Mouse (Mus musculus): Measurements from ENCODE around the gene Nop9. TPM values are rescaled to one million over a fixed set of nuclear protein-coding genes. Genes with fewer than 3 reads are reported as not detected.
A peak's percentile ranks its signal among the peaks of the same experiment; 100 is the strongest.

Gene Nop9
- polyA plus RNA-seq, 1 experiment from 2014 or later, result 44.1 TPM

GRCm38 (mm10) chr14:55716884-55717283 is 28.6 kb upstream of the Nop9 start:
- peaks cover 7% of the 10 kb centered on the region; the same call in 1 of the 2 replicates for H3K4me1 ChIP-seq
- peaks cover 23% of the 10 kb centered on the region for H3K27me3 ChIP-seq
- WGBS, result 83% methylated on average over 8 of the region's 8 CpGs
- H3K9me3 ChIP-seq, result no peaks in the 10 kb centered on the region
- ATAC-seq (ENCODE audit: low FRiP score, low read depth), result no peak
- H3K4me2 ChIP-seq (replicated peaks), result no peak overlapping the region
- no peak overlapping the region for H3K4me3 ChIP-seq
- peaks cover 30% of the 10 kb centered on the region for H3K36me3 ChIP-seq
- no peak overlapping the region for H3K27ac ChIP-seq (replicated peaks)
- no peak overlapping the region for H3K9ac ChIP-seq (replicated peaks)

GRCm38 (mm10) chr14:55719737-55720136 is 25.8 kb upstream of the Nop9 start:
- Histone ChIP-seq H3K4me2 (replicated peaks) (no peak overlapping the region), H3K27me3 (no peaks in the 10 kb centered on the region), H3K9ac (replicated peaks) (no peak overlapping the region), H3K27ac (replicated peaks) (no peak overlapping the region), H3K36me3 (peaks cover 30% of the 10 kb centered on the region), H3K9me3 (no peaks in the 10 kb centered on the region), H3K4me1 (peaks cover 7% of the 10 kb centered on the region; the same call in 1 of the 2 replicates), H3K4me3 (no peak overlapping the region)
- ATAC-seq (ENCODE audit: low FRiP score, low read depth), result no peak
- 84% methylated on average over 6 of the region's 6 CpGs for WGBS

GRCm38 (mm10) chr14:55720666-55721065 is 24.8 kb upstream of the Nop9 start:
- H3K4me3 ChIP-seq, result no peak overlapping the region
- H3K27ac ChIP-seq (replicated peaks), result no peak overlapping the region
- H3K9ac ChIP-seq (replicated peaks), result no peak overlapping the region
- no peaks in the 10 kb centered on the region for H3K9me3 ChIP-seq
- no peak overlapping the region for H3K4me2 ChIP-seq (replicated peaks)
- no peak for ATAC-seq (ENCODE audit: low FRiP score, low read depth)
- no peaks in the 10 kb centered on the region for H3K27me3 ChIP-seq
- peaks cover 7% of the 10 kb centered on the region; the same call in 1 of the 2 replicates for H3K4me1 ChIP-seq
- 91% methylated on average over 12 of the region's 12 CpGs for WGBS
- peaks cover 30% of the 10 kb centered on the region for H3K36me3 ChIP-seq

GRCm38 (mm10) chr14:55721076-55721475 is 24.4 kb upstream of the Nop9 start:
- H3K9ac ChIP-seq (replicated peaks), result peak overlapping the region; percentile 75; the same call in 1 of the 2 replicates
- H3K4me3 ChIP-seq, result peak overlapping the region; percentile 82

GRCm38 (mm10) chr14:55721700-55722437 is 23.6 kb upstream of the Nop9 start, which contains the start of gene Rabggta:
Rabggta (minus strand) TSS chr14:55722263.
- WGBS, result under 1% methylated on average over 50 of the region's 50 CpGs
- Histone ChIP-seq H3K27me3 (no peaks in the 10 kb centered on the region), H3K9ac (replicated peaks) (peak within 1 kb of the TSS; percentile 75), H3K4me2 (replicated peaks) (peak within 1 kb of the TSS; percentile 61), H3K27ac (replicated peaks) (peak within 1 kb of the TSS; percentile 80), H3K4me1 (peaks cover 7% of the 10 kb centered on the region; the same call in 1 of the 2 replicates), H3K9me3 (no peaks in the 10 kb centered on the region), H3K36me3 (peaks cover 22% of the 10 kb centered on the region), H3K4me3 (peak within 1 kb of the TSS; percentile 82)
- ATAC-seq (ENCODE audit: low FRiP score, low read depth), result peak; percentile 93

More at GRCm38 (mm10) chr14:55721076-55721475, 24.4 kb upstream of the Nop9 start:
- Histone ChIP-seq H3K36me3 (peaks cover 28% of the 10 kb centered on the region), H3K9me3 (no peaks in the 10 kb centered on the region), H3K27me3 (no peaks in the 10 kb centered on the region), H3K27ac (replicated peaks) (no peak overlapping the region), H3K4me1 (peaks cover 7% of the 10 kb centered on the region; the same call in 1 of the 2 replicates), H3K4me2 (replicated peaks) (peak overlapping the region; percentile 61)
- WGBS, result 76% methylated on average over 6 of the region's 6 CpGs
- no peak for ATAC-seq (ENCODE audit: low FRiP score, low read depth)

GRCm38 (mm10) chr14:55722438-55722945 is 23.0 kb upstream of the Nop9 start:
- Histone ChIP-seq H3K27me3 (no peaks in the 10 kb centered on the region), H3K4me3 (peak overlapping the region; percentile 82), H3K36me3 (peaks cover 17% of the 10 kb centered on the region), H3K27ac (replicated peaks) (peak overlapping the region; percentile 80), H3K9ac (replicated peaks) (peak overlapping the region; percentile 75), H3K9me3 (no peaks in the 10 kb centered on the region), H3K4me1 (peaks cover 7% of the 10 kb centered on the region; the same call in 1 of the 2 replicates), H3K4me2 (replicated peaks) (peak overlapping the region; percentile 61)
- ATAC-seq (ENCODE audit: low FRiP score, low read depth), result no peak; the same call in 1 of the 2 replicates
- WGBS, result 52% methylated on average over 8 of the region's 8 CpGs

GRCm38 (mm10) chr14:55723433-55723832 is 22.1 kb upstream of the Nop9 start:
- Histone ChIP-seq H3K9me3 (no peaks in the 10 kb centered on the region), H3K9ac (replicated peaks) (no peak overlapping the region), H3K27ac (replicated peaks) (no peak overlapping the region), H3K4me1 (peaks cover 7% of the 10 kb centered on the region; the same call in 1 of the 2 replicates), H3K4me3 (no peak overlapping the region), H3K36me3 (peaks cover 12% of the 10 kb centered on the region), H3K4me2 (replicated peaks) (no peak overlapping the region), H3K27me3 (no peaks in the 10 kb centered on the region; the same call in 1 of the 2 replicates)
- WGBS, result 98% methylated on average over 7 of the region's 7 CpGs
- ATAC-seq (ENCODE audit: low FRiP score, low read depth), result no peak

- H3K27ac ChIP-seq (replicated peaks), result no peak overlapping the region
- no peak overlapping the region for H3K4me2 ChIP-seq (replicated peaks)
- no peaks in the 10 kb centered on the region for H3K9me3 ChIP-seq
- H3K27me3 ChIP-seq, result no peaks in the 10 kb centered on the region; the same call in 1 of the 2 replicates
- no peak overlapping the region for H3K4me3 ChIP-seq
- H3K4me1 ChIP-seq, result peaks cover 7% of the 10 kb centered on the region; the same call in 1 of the 2 replicates
- H3K36me3 ChIP-seq, result peaks cover 4% of the 10 kb centered on the region; the same call in 1 of the 2 replicates
- no peak for ATAC-seq (ENCODE audit: low FRiP score, low read depth)
- WGBS, result 76% methylated on average over 8 of the region's 8 CpGs
- no peak overlapping the region for H3K9ac ChIP-seq (replicated peaks)
Measured at GRCm38 (mm10) chr14:55724411-55724871, 21.1 kb upstream of the Nop9 start.

GRCm38 (mm10) chr14:55726261-55726660 is 19.2 kb upstream of the Nop9 start:
- Histone ChIP-seq H3K36me3 (no peaks in the 10 kb centered on the region), H3K9me3 (no peaks in the 10 kb centered on the region), H3K9ac (replicated peaks) (no peak overlapping the region), H3K4me1 (peaks cover 5% of the 10 kb centered on the region; the same call in 1 of the 2 replicates), H3K4me2 (replicated peaks) (no peak overlapping the region), H3K4me3 (no peak overlapping the region), H3K27ac (replicated peaks) (no peak overlapping the region), H3K27me3 (no peaks in the 10 kb centered on the region; the same call in 1 of the 2 replicates)
- ATAC-seq (ENCODE audit: low FRiP score, low read depth), result no peak

GRCm38 (mm10) chr14:55727889-55728685 is 17.4 kb upstream of the Nop9 start:
- no peak overlapping the region for H3K9ac ChIP-seq (replicated peaks)

GRCm38 (mm10) chr14:55730116-55730515 is 15.4 kb upstream of the Nop9 start:
- Histone ChIP-seq H3K9me3 (no peaks in the 10 kb centered on the region), H3K36me3 (no peaks in the 10 kb centered on the region), H3K4me3 (no peak overlapping the region), H3K27ac (replicated peaks) (no peak overlapping the region), H3K9ac (replicated peaks) (no peak overlapping the region), H3K27me3 (no peaks in the 10 kb centered on the region; the same call in 1 of the 2 replicates), H3K4me2 (replicated peaks) (no peak overlapping the region), H3K4me1 (no peaks in the 10 kb centered on the region)
- ATAC-seq (ENCODE audit: low FRiP score, low read depth), result no peak
- 73% methylated on average over 7 of the region's 7 CpGs for WGBS

More at GRCm38 (mm10) chr14:55727889-55728685, 17.4 kb upstream of the Nop9 start:
- no peak overlapping the region for H3K27ac ChIP-seq (replicated peaks)
- H3K9me3 ChIP-seq, result no peaks in the 10 kb centered on the region
- ATAC-seq (ENCODE audit: low FRiP score, low read depth), result no peak
- 74% methylated on average over 8 of the region's 8 CpGs for WGBS
- H3K36me3 ChIP-seq, result no peaks in the 10 kb centered on the region
- H3K4me2 ChIP-seq (replicated peaks), result no peak overlapping the region
- no peaks in the 10 kb centered on the region for H3K4me1 ChIP-seq
- H3K27me3 ChIP-seq, result no peaks in the 10 kb centered on the region; the same call in 1 of the 2 replicates
- no peak overlapping the region for H3K4me3 ChIP-seq
